Mouse (Mus musculus): ENCODE results near the gene Atg2a. TPM values are rescaled to one million over a fixed set of nuclear protein-coding genes. Genes with fewer than 3 reads are reported as not detected.

The Atg2a gene
- polyA plus RNA-seq, 1 experiment from 2014 or later: 11.6 TPM

DNA sequence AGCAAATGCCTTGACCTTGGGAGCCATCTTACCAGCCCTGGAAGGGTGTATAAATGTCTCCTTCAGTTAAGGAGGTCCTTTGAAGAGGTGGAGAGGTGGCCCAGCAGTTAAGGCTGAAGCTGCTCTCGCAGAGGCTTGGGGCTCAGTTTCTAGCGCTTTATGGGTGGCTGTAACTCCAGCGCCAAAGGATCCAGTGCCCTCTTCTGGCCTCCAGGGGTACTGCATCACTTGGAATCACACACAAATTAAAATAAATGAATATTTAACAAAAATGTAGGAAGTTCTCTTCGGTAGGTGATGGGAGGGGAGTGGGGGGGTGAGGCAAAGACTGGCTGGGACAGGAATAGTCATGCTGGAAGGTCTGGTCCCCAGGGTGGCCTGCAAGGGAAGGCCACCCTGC lies 19.5 kb downstream of the Atg2a start:
- 85% methylated on average over 4 of the region's 4 CpGs for WGBS
- H3K9me3 ChIP-seq: no peaks in the 10 kb centered on the region
- ATAC-seq (ENCODE audit: low read depth): no peak

GRCm38 (mm10) chr19:6261379-6261778 lies 19.9 kb downstream of the Atg2a start:
- Histone ChIP-seq H3K9me3 (no peaks in the 10 kb centered on the region), H3K36me3 (peaks cover 66% of the 10 kb centered on the region), H3K4me3 (no peak overlapping the region), H3K27ac (replicated peaks) (no peak overlapping the region), H3K27me3 (no peaks in the 10 kb centered on the region), H3K4me1 (replicated peaks) (no peaks in the 10 kb centered on the region), H3K9ac (no peak overlapping the region), H3K4me2 (no peak overlapping the region)
- ATAC-seq (ENCODE audit: low read depth): no peak
- WGBS: 94% methylated on average over 14 of the region's 14 CpGs

More for the DNA sequence above, 19.5 kb downstream of the Atg2a start:
- Histone ChIP-seq H3K36me3 (peaks cover 70% of the 10 kb centered on the region), H3K4me1 (replicated peaks) (no peaks in the 10 kb centered on the region), H3K9ac (no peak overlapping the region), H3K27me3 (no peaks in the 10 kb centered on the region), H3K4me2 (no peak overlapping the region), H3K4me3 (no peak overlapping the region), H3K27ac (replicated peaks) (no peak overlapping the region)

DNA sequence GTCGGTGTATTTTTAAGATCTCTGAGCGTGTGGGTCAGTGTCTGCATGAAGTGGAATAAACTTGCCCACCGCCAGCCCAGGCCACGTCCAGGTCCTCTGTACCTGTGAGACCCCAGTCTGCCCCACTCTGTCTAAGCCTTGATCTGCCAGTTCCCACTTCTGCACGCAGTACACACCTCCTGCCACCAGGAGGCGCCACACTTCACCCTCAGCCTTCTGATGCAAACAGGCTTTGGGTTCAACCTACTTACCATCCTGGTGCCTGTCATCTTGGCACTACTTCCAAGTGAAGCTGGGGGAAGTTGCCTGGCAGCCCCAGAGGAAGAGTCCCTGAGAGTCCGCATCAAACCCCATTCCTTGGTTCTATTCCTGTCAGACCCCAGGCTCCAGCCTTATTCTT lies 20.8 kb downstream of the Atg2a start:
- no peak overlapping the region for H3K9ac ChIP-seq
- no peaks in the 10 kb centered on the region for H3K9me3 ChIP-seq
- H3K27ac ChIP-seq (replicated peaks): no peak overlapping the region
- H3K4me1 ChIP-seq (replicated peaks): no peaks in the 10 kb centered on the region
- no peak overlapping the region for H3K4me2 ChIP-seq
- peaks cover 57% of the 10 kb centered on the region for H3K36me3 ChIP-seq
- no peak overlapping the region for H3K4me3 ChIP-seq
- WGBS: 61% methylated on average over 7 of the region's 7 CpGs
- no peaks in the 10 kb centered on the region for H3K27me3 ChIP-seq
- ATAC-seq (ENCODE audit: low read depth): no peak

DNA sequence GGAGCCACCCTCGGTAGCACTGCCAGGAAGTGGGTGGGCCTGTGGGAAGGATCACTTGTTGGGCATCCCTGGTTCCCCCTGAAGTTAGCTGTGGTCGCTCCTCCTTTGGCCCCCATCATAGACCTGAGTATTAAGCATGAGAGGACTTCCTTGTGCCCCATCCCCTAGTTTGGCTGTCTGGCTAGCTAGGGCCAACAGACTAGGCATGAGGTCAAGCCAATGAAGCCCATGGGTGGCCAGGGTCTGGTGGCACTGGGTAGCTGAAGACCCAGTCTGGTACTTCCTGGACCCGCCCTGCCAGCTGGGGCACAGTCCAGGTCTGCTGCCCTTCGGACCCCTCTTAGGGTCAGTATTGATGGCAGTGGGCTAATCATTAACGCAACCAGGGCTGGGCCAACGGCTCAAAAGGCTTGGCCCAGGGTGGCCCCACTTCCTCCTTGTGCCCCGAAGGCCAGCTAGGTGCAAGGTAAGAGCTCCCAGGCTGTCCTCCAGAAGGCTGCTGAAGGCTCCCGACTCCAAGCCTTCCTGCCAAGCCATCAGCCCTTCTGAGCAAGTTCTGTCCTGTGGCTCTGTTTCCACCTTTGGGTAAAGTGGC lies 21.5 kb downstream of the Atg2a start:
- H3K9ac ChIP-seq: no peak overlapping the region
- H3K4me2 ChIP-seq: no peak overlapping the region
- H3K27ac ChIP-seq (replicated peaks): no peak overlapping the region
- H3K9me3 ChIP-seq: no peaks in the 10 kb centered on the region
- H3K36me3 ChIP-seq: peaks cover 50% of the 10 kb centered on the region
- 86% methylated on average over 8 of the region's 8 CpGs for WGBS
- no peaks in the 10 kb centered on the region for H3K4me1 ChIP-seq (replicated peaks)
- ATAC-seq (ENCODE audit: low read depth): no peak
- H3K27me3 ChIP-seq: no peaks in the 10 kb centered on the region
- H3K4me3 ChIP-seq: no peak overlapping the region

- Histone ChIP-seq H3K27ac (replicated peaks) (no peak overlapping the region), H3K9me3 (no peaks in the 10 kb centered on the region), H3K9ac (no peak overlapping the region; the same call in 1 of the 2 replicates), H3K36me3 (peaks cover 38% of the 10 kb centered on the region), H3K4me3 (no peak overlapping the region), H3K4me2 (no peak overlapping the region), H3K4me1 (replicated peaks) (no peaks in the 10 kb centered on the region), H3K27me3 (no peaks in the 10 kb centered on the region)
- WGBS: 72% methylated on average over 9 of the region's 9 CpGs
- ATAC-seq (ENCODE audit: low read depth): no peak
These were observed 22.7 kb downstream of the Atg2a start for GRCm38 (mm10) chr19:6264200-6264599.

GRCm38 (mm10) chr19:6264945-6265344 lies 23.5 kb downstream of the Atg2a start:
- 85% methylated on average over 8 of the region's 8 CpGs for WGBS
- no peak for ATAC-seq (ENCODE audit: low read depth)
- Histone ChIP-seq H3K9me3 (no peaks in the 10 kb centered on the region), H3K27me3 (no peaks in the 10 kb centered on the region), H3K4me2 (no peak overlapping the region), H3K36me3 (peaks cover 32% of the 10 kb centered on the region), H3K27ac (replicated peaks) (no peak overlapping the region), H3K4me3 (no peak overlapping the region), H3K4me1 (replicated peaks) (no peaks in the 10 kb centered on the region), H3K9ac (no peak overlapping the region)

GRCm38 (mm10) chr19:6265727-6266182 lies 24.3 kb downstream of the Atg2a start:
- no peak for ATAC-seq (ENCODE audit: low read depth)
- peaks cover 24% of the 10 kb centered on the region for H3K36me3 ChIP-seq
- 71% methylated on average over 6 of the region's 6 CpGs for WGBS

GRCm38 (mm10) chr19:6267306-6268169 lies 26.1 kb downstream of the Atg2a start:
- no peak for ATAC-seq (ENCODE audit: low read depth)
- H3K9ac ChIP-seq: 0 out of 2 replicates have a peak overlapping the region, but pooled peaks have one; percentile 43
- H3K4me2 ChIP-seq: no peak overlapping the region
- H3K9me3 ChIP-seq: no peaks in the 10 kb centered on the region
- no peak overlapping the region for H3K27ac ChIP-seq (replicated peaks)
- H3K27me3 ChIP-seq: peaks cover 6% of the 10 kb centered on the region; the same call in 1 of the 2 replicates
- peaks cover 6% of the 10 kb centered on the region for H3K36me3 ChIP-seq
- WGBS: 52% methylated on average over 11 of the region's 11 CpGs
- H3K4me1 ChIP-seq (replicated peaks): no peaks in the 10 kb centered on the region
- H3K4me3 ChIP-seq: no peak overlapping the region

More at GRCm38 (mm10) chr19:6265727-6266182, 24.3 kb downstream of the Atg2a start:
- H3K27me3 ChIP-seq: no peaks in the 10 kb centered on the region
- H3K4me1 ChIP-seq (replicated peaks): no peaks in the 10 kb centered on the region
- no peaks in the 10 kb centered on the region for H3K9me3 ChIP-seq
- H3K9ac ChIP-seq: no peak overlapping the region
- no peak overlapping the region for H3K27ac ChIP-seq (replicated peaks)
- H3K4me2 ChIP-seq: no peak overlapping the region
- H3K4me3 ChIP-seq: no peak overlapping the region

GRCm38 (mm10) chr19:6268170-6268528 lies 26.7 kb downstream of the Atg2a start:
- Histone ChIP-seq H3K27me3 (peaks cover 6% of the 10 kb centered on the region; the same call in 1 of the 2 replicates), H3K4me3 (no peak overlapping the region), H3K27ac (replicated peaks) (no peak overlapping the region), H3K4me1 (replicated peaks) (no peaks in the 10 kb centered on the region), H3K4me2 (no peak overlapping the region), H3K9me3 (no peaks in the 10 kb centered on the region), H3K9ac (no peak overlapping the region), H3K36me3 (0 out of 2 replicates have a peak, but pooled peaks cover under 1% of the 10 kb centered on the region)
- WGBS: 14% methylated on average over 8 of the region's 8 CpGs
- peak; percentile 70 for ATAC-seq (ENCODE audit: low read depth)

DNA sequence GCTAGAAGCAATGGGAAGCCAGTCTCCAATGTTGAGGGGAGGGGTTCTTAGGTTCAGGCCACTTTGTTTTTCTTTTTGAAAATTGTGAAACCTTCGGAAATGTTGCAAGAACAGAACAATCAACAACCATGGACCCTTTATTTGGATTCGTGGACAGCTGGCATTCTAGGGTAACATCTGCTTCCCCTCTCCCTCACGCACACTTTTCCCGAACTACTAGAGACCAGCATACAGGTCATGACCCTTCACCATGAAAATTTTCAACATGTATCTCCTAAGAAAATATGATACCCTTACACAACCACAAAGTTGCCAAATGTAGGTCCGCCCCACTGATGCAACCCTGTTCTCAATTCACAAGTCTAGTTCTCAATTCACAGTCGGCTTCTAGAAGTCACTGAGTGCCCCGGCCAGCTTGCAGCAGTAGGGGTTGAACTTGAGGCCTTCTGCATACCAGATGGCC lies 27.2 kb downstream of the Atg2a start:
- no peak for ATAC-seq (ENCODE audit: low read depth)
- H3K4me1 ChIP-seq (replicated peaks): no peaks in the 10 kb centered on the region
- no peak overlapping the region for H3K9ac ChIP-seq
- 85% methylated on average over 7 of the region's 7 CpGs for WGBS
- no peaks in the 10 kb centered on the region for H3K9me3 ChIP-seq
- peaks cover 6% of the 10 kb centered on the region; the same call in 1 of the 2 replicates for H3K27me3 ChIP-seq
- no peak overlapping the region for H3K27ac ChIP-seq (replicated peaks)
- no peak overlapping the region for H3K4me3 ChIP-seq
- H3K36me3 ChIP-seq: no peaks in the 10 kb centered on the region
- no peak overlapping the region for H3K4me2 ChIP-seq

- H3K4me1 ChIP-seq (replicated peaks): no peaks in the 10 kb centered on the region
- H3K27ac ChIP-seq (replicated peaks): no peak overlapping the region
- no peaks in the 10 kb centered on the region for H3K9me3 ChIP-seq
- no peak overlapping the region for H3K4me2 ChIP-seq
- peaks cover 6% of the 10 kb centered on the region; the same call in 1 of the 2 replicates for H3K27me3 ChIP-seq
- 90% methylated on average over 8 of the region's 8 CpGs for WGBS
- no peak overlapping the region for H3K4me3 ChIP-seq
- no peaks in the 10 kb centered on the region for H3K36me3 ChIP-seq
- no peak for ATAC-seq (ENCODE audit: low read depth)
- H3K9ac ChIP-seq: no peak overlapping the region
These were observed 28.5 kb downstream of the Atg2a start for GRCm38 (mm10) chr19:6269798-6270475.

DNA sequence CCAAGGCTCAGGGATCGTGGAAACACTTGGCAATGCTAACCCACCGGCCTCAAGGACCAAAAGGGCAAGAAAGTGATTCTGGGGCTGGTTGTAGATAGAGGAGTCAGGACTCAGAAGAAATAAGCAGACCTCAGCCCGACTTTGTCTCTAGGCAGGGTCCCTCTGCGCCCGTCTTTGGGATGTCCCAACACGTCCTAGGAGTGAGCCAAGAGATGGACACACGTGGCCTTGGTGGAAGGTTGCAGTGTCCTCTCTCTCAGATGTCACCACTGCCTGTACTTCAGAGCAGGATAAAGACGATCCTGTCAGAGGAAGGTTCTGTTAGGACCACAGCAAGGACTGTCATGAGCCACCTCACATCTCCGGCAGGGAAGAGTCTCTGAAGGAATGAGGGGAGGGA lies 29.2 kb downstream of the Atg2a start:
- no peak for ATAC-seq (ENCODE audit: low read depth)
- WGBS: 66% methylated on average over 9 of the region's 9 CpGs
- H3K4me2 ChIP-seq: no peak overlapping the region
- no peaks in the 10 kb centered on the region for H3K9me3 ChIP-seq
- H3K4me1 ChIP-seq (replicated peaks): peaks cover 5% of the 10 kb centered on the region
- no peaks in the 10 kb centered on the region for H3K36me3 ChIP-seq
- no peak overlapping the region for H3K27ac ChIP-seq (replicated peaks)
- H3K27me3 ChIP-seq: peaks cover 6% of the 10 kb centered on the region; the same call in 1 of the 2 replicates
- H3K9ac ChIP-seq: peak overlapping the region; percentile 38; the same call in 1 of the 2 replicates
- H3K4me3 ChIP-seq: no peak overlapping the region
